Comparison of ENCODE assay signal across 8 mouse cellular contexts in the genomic region with DNA sequence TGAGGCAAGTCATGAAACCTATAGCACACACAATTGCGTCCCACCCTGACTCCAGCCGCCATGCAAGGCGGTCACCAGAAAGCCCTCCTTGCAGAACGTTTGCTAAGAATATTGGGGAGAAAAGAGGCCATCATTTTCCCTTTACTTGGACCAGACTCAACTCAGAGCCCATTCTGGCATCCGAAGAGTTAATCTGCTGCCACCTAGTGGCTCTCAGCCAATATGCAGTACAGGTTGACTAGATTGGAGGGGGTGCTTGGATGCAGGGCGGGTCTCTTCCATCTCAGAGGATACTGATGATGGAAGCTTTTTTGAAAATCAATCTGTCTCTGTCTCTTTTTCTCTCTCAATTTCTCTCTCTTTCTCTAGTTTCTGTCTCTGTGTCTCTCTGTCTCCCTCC.
DNase-seq lines count a peak whose midpoint lies in the region; ATAC-seq and TF ChIP-seq lines count a peak whose summit lies in the region.

No protein-coding gene starts in this region.

- H3K4me2 ChIP-seq in heart, embryonic 12.5 days, result peak overlapping the region; percentile 68
- H3K4me2 ChIP-seq in kidney, embryonic 15.5 days, result 0 out of 2 replicates have a peak overlapping the region, but pooled peaks have one; percentile 23
- H3K4me2 ChIP-seq in liver, embryonic 14.5 days (ENCODE audit: low read depth), result no peak overlapping the region
- H3K4me2 ChIP-seq in neural tube, embryonic 14.5 days (ENCODE audit: low read depth, low read length), result peak overlapping the region; percentile 41

- no peaks in the 10 kb centered on the region for H3K4me1 ChIP-seq in cortical plate, adult 2 months (ENCODE audit: control insufficient read depth, insufficient read depth, low read length)
- H3K4me1 ChIP-seq in heart, embryonic 12.5 days (replicated peaks), result peaks cover 19% of the 10 kb centered on the region
- H3K4me1 ChIP-seq in kidney, embryonic 15.5 days, result peaks cover 10% of the 10 kb centered on the region
- H3K4me1 ChIP-seq in liver, embryonic 14.5 days (replicated peaks; ENCODE audit: control insufficient read depth in 2 of 2, insufficient read depth in 2 of 2, low read length in 1 of 2), result peaks cover 0 to 5% of the 10 kb centered on the region in 2 experiments; a peak in 3 of 4 replicates
- no peaks in the 10 kb centered on the region for H3K4me1 ChIP-seq in neural tube, embryonic 14.5 days (ENCODE audit: control insufficient read depth, insufficient read depth, low read length)

- 0 out of 2 replicates have a peak overlapping the region, but pooled peaks have one; percentile 26 for H3K4me3 ChIP-seq in cortical plate, adult 2 months (ENCODE audit: insufficient read depth, low read length)
- H3K4me3 ChIP-seq in heart, embryonic 12.5 days, result peak overlapping the region; percentile 38
- no peak overlapping the region for H3K4me3 ChIP-seq in kidney, embryonic 15.5 days (replicated peaks)
- no peak overlapping the region for H3K4me3 ChIP-seq in liver, embryonic 14.5 days (ENCODE audit: insufficient read depth in 1 of 2, low read depth in 2 of 2, low read length in 2 of 2)
- H3K4me3 ChIP-seq in neural tube, embryonic 14.5 days (ENCODE audit: low read depth, low read length), result no peak overlapping the region

- DNase-seq in heart, adult 18-20 months, result peak; percentile 22 to 42
- DNase-seq in heart, adult 9 months (ENCODE audit: low spot score in 2 of 2), result no peak
- DNase-seq in liver, embryonic 14.5 days (ENCODE audit: low read depth in 3 of 3, low spot score in 3 of 3), result peak; percentile 23 to 37 (median 34)
- peak; percentile 80 to 87 for DNase-seq in thymus, postnatal 10 days (ENCODE audit: low spot score in 2 of 2)

- no peak for TF ChIP-seq POLR2A in cortical plate, adult 2 months (IDR thresholded peaks at IDR 0.05; ENCODE audit: extremely low read depth, insufficient read depth, low read length)

- no peak overlapping the region; the same call in 1 of the 2 replicates for H3K9ac ChIP-seq in heart, embryonic 12.5 days
- H3K9ac ChIP-seq in kidney, embryonic 15.5 days, result no peak overlapping the region
- no peak overlapping the region for H3K9ac ChIP-seq in liver, embryonic 14.5 days (replicated peaks)
- H3K9ac ChIP-seq in neural tube, embryonic 14.5 days (replicated peaks; ENCODE audit: low read depth, low read length), result no peak overlapping the region

- no peak overlapping the region for H3K27ac ChIP-seq in cortical plate, adult 2 months (ENCODE audit: insufficient read depth, low read length)
- H3K27ac ChIP-seq in heart, embryonic 12.5 days (ENCODE audit: poor library complexity, severe bottlenecking), result no peak overlapping the region
- H3K27ac ChIP-seq in kidney, embryonic 15.5 days, result no peak overlapping the region
- no peak overlapping the region for H3K27ac ChIP-seq in liver, embryonic 14.5 days
- H3K27ac ChIP-seq in neural tube, embryonic 14.5 days (ENCODE audit: low read depth, low read length), result no peak overlapping the region

- H3K9me3 ChIP-seq in heart, embryonic 12.5 days (replicated peaks), result 0 out of 2 replicates have a peak, but pooled peaks cover 3% of the 10 kb centered on the region
- no peaks in the 10 kb centered on the region for H3K9me3 ChIP-seq in kidney, embryonic 15.5 days (replicated peaks)
- H3K9me3 ChIP-seq in liver, embryonic 14.5 days (ENCODE audit: control insufficient read depth, low read length), result no peaks in the 10 kb centered on the region
- no peaks in the 10 kb centered on the region for H3K9me3 ChIP-seq in neural tube, embryonic 14.5 days (ENCODE audit: control insufficient read depth, low read length)

- no peak for ATAC-seq in heart, embryonic 12.5 days (ENCODE audit: insufficient number of reproducible peaks, low FRiP score)
- peak; percentile 87 for ATAC-seq in kidney, embryonic 15.5 days (replicated peaks; ENCODE audit: low FRiP score)
- ATAC-seq in liver, embryonic 14.5 days (ENCODE audit: insufficient read depth), result no peak
- peak; percentile 95 for ATAC-seq in neural tube, embryonic 14.5 days (ENCODE audit: low read depth)

- no peaks in the 10 kb centered on the region for H3K27me3 ChIP-seq in heart, embryonic 12.5 days (replicated peaks)
- H3K27me3 ChIP-seq in kidney, embryonic 15.5 days, result no peaks in the 10 kb centered on the region
- no peaks in the 10 kb centered on the region for H3K27me3 ChIP-seq in liver, embryonic 14.5 days (ENCODE audit: control insufficient read depth, insufficient read depth, low read length)
- H3K27me3 ChIP-seq in neural tube, embryonic 14.5 days (ENCODE audit: control insufficient read depth, insufficient read depth, low read length), result no peaks in the 10 kb centered on the region

- no peak for TF ChIP-seq EP300 in liver, embryonic 14.5 days (IDR thresholded peaks at IDR 0.05; ENCODE audit: low read depth)

- TF ChIP-seq CTCF in cortical plate, adult 2 months (IDR thresholded peaks at IDR 0.05; ENCODE audit: extremely low read depth, insufficient read depth, low read length), result peak; percentile 42; the same call in 1 of the 2 replicates
- TF ChIP-seq CTCF in liver, embryonic 14.5 days (IDR thresholded peaks at IDR 0.05; ENCODE audit: low read depth), result peak; percentile 81

- 4% methylated on average over 6 of the region's 6 CpGs for WGBS in heart, embryonic 12.5 days
- WGBS in kidney, embryonic 15.5 days, result 3% methylated on average over 6 of the region's 6 CpGs
- 5% methylated on average over 6 of the region's 6 CpGs for whole genome bisulfite sequencing in liver, embryonic 14.5 days (ENCODE audit: insufficient replicate concordance)
- 5% methylated on average over 6 of the region's 6 CpGs for WGBS in neural tube, embryonic 14.5 days

- H3K36me3 ChIP-seq in heart, embryonic 12.5 days, result no peaks in the 10 kb centered on the region
- H3K36me3 ChIP-seq in kidney, embryonic 15.5 days, result no peaks in the 10 kb centered on the region
- no peaks in the 10 kb centered on the region for H3K36me3 ChIP-seq in liver, embryonic 14.5 days (replicated peaks; ENCODE audit: control insufficient read depth, insufficient read depth, low read depth)
- no peaks in the 10 kb centered on the region for H3K36me3 ChIP-seq in neural tube, embryonic 14.5 days (ENCODE audit: control insufficient read depth, insufficient read depth, low read length)

Comparison
In these comparisons a context has a peak if more than half of its experiments do, and no peak if none do; other contexts are left out.
1. DNase-seq: peak in heart, adult 18-20 months (2 of 2), liver, embryonic 14.5 days (3 of 3) and thymus, postnatal 10 days (2 of 2); none in heart, adult 9 months (0 of 2).
2. H3K4me3 ChIP-seq: peak in cortical plate, adult 2 months (single experiment) and heart, embryonic 12.5 days (single experiment); none in kidney, embryonic 15.5 days (single experiment), liver, embryonic 14.5 days (0 of 2) and neural tube, embryonic 14.5 days (single experiment).
3. ATAC-seq: peak in kidney, embryonic 15.5 days (single experiment) and neural tube, embryonic 14.5 days (single experiment); none in heart, embryonic 12.5 days (single experiment) and liver, embryonic 14.5 days (single experiment).